Mouse (Mus musculus) c-Kit-negative CD71-positive TER-119-positive erythroid progenitor cells, embryonic 14.5 days (primary cell): ENCODE measurements around the gene Rnf150.

Source experiments
- DNase-seq: peaks from one replicate; pipeline ENCODE4 v3.0.0-alpha.2; 2013; ENCODE audit warnings: low read depth, low spot score

Gene Rnf150

DNA sequence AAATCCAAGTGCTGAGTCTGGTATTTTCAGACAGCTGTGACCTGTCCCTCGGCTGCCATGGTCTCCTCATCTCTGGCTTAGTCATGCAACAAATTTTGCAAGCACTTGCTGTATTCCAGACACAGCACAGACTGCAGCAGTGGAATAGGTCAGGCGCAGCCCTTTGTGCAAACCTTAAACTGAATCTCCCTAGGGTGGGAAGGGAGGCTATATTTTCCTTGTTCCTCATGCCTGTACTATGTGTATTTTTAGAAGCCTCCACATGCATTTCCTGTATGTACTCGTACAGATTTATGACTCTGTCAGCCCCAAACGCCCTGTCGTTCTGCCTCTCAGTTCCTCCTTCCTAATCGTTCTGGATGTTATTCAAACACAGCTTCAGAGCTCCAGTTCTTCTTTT is 76.8 kb downstream of the Rnf150 start:
- DNase-seq, result no peak

DNA sequence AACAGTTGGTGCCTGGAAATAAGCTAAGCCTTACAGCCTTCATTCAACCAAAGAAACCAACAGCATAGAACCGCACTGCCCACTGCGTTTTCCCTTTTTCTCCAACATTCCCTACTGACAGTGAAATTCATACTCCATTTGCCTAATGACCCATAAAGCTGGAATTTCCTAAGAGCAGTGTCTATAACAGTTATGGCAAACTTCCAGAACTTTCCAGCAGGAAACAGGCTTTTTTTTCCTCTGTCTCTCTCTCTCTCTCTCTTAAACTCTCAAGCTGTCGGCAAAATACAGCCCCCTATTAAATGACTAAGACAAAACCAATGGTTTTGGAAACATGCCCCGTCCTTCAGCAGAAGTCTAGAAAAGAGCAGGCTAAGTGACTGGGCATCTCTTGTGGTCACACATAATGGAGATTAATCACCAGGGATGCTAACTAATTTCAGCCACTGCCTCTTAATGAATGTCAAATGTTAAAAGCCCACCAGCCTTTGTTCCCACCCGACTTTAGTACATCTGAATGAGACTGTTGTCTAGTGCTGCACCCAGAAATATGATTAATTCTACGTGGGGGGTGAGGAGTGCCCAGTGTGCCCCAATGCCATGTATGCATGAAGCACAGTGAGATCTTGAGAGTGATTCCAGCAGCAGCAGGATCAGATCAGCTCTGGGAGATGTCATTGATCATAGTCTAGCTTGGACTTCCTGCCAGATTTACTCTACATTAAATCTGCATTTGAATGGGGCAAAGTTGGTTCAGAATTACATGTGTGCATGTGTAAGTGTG is 80.3 kb downstream of the Rnf150 start:
- no peak for DNase-seq

DNA sequence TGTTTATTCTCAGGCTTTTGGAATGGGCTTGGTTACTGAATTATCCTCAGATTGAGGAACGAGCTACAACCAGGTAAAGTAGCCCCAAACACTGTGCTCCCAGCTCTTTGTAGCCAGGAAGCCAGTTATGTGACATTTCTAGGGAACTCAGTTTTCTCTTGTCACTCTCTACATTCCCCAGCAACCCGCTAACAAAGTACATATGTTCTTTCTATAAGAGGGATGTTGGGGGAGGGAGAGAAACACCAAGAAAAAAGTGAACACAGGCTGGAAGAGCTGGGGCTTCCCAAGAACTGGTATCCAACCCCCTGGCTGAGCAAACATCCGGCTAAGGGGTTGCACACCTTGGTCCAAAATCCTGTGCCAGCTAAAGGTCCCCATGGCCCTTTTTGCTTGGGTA is 82.7 kb downstream of the Rnf150 start:
- no peak for DNase-seq

DNA sequence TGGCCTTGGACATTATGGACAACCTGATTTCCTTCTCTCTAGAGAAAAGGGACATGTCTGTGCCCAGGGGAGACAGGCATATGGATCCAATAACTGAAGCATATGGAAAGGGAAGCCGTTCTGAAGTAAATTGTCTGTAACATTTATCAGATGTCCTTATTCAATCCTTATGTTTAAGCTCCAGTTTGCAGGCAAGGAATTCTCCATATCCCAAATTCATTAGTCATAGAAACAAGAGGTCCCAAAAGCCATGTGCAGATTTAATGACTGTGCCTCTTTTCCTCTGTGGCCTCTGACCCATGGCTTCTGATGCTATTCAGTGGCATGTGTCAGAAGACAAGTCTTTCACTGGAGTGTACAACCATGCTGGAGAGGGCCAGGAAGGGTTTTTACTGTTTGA is 83.5 kb downstream of the Rnf150 start:
- DNase-seq, result no peak

DNA sequence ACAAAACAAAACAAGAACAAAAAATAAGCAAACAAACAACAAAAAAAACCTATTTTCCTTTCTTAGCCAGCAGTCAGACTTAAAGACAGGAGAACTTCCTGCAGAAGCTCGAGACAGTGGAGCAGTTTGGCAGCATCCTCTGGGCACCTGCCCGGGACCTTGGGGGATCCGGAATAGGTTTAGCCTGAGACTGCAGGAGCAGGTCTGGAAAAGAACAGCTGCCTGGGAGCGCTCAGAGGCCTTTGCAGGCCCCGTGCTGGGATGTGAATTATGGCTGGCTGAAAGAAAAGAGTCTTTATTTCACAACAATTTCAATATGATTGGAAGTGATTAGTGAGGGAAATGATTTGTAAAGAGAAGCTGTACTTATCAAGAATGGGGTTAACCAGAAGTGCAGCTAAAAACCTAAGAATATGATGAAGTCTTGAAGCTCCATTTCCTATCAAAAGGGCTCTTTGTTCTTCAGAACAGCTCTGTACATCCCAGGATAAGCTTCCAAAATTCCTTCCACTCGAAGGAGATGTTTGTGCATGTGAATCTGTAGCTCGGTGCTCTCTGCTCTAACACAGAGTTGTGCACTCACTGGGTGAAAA is 92.1 kb downstream of the Rnf150 start:
- DNase-seq, result no peak

DNA sequence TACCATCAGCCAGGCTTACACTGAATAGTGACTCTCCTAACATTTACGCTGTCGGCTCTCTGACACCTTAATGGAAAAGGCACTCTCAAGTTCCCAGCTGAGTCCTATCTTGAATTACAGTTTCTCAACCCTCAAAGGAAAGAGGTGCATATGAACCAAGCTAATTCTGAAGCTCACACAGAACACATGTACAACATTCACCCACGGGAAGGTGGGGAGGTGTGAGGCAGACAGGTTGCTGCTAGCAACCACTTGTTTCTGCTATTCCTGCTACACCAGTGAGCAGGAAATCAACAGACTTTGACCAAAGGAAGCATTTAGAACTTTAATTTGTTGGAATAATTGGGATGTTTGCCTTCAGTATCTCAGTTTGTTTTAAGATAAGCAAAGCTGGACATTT is 96.3 kb downstream of the Rnf150 start:
- DNase-seq, result no peak

DNA sequence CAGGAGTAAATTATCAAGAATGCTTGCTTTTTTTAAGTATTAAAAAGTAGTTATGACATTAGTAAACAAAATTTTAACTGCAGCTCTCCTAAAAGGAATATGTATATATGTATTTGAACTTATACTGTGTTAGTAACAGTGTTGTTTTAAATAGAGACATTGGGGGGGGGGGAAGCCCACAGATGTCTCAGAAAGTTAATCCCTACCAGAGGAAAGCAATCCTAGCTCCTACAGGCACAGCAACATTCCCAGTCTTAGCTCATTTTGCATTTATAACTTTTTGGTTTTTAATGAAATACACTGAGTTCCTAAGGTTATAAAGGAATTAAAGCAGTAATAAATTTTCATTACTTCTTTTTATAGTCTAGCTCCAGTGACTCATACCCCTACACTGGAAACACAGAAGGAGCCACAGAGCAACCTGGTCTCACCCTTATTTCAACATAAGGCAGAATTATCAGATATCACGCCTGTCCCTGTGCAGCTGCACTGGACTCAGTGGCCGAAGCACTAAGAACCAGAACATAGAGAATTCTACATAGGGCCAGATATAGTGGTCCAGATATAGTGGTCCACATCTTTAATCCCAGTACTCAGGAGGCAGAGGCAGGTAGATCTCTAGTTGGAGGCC is 96.9 kb downstream of the Rnf150 start:
- DNase-seq, result no peak

DNA sequence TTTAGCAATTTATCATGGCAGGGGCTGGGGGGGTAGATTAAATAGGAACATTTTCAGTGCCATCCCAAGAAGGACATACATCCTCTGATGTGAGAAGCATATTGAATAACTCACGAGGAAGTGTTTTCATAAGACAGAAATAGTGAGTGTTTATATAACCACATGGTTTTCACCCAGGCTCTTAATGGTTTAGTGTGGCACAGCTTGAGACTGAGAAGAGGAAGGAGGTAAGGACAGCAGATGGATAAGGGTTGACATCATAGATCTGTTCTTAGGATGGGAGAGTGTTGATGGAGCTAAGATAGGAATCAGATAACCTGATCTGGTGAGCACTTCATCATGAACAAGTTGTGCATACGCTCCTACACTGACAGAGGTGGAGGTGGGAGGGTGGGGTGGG is 101.4 kb downstream of the Rnf150 start:
- DNase-seq, result no peak

DNA sequence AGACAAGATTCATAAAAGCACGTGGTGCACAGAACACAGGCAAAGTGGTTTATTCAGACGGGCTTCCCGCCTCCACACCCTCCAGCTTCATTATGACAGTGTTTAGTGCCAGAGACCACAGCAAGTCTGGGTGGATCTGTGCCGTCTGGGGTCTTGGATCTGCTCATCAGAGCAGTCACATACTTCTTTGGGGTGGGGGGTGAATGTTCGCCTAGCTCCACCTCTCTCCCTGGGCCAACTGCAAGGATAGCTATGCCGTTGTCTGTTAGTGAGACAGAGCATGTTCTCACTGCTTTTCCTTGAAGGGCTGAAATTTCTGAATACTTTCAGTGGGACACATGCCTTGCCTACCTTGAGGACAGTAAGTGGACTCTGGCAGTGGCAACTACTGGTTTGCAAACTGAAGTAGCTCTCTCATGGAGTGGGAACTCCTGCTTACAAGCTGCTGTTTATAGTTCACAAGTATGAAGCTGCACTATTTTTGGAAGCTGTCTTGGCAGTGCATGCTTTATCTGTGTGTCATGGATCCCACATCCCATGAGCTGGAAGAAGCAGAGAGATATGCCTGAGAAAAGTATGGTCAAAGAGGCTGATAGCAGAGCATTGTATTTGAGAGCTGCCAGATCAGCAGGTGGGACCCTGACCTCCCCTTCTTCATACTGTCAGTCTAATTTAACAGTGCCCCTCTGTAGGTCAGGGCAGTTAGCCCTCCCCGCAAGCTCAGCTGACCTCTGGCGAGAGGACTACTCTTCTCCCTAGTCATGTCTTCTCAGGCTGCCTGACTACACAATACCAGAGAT is 104.9 kb downstream of the Rnf150 start:
- DNase-seq, result no peak

DNA sequence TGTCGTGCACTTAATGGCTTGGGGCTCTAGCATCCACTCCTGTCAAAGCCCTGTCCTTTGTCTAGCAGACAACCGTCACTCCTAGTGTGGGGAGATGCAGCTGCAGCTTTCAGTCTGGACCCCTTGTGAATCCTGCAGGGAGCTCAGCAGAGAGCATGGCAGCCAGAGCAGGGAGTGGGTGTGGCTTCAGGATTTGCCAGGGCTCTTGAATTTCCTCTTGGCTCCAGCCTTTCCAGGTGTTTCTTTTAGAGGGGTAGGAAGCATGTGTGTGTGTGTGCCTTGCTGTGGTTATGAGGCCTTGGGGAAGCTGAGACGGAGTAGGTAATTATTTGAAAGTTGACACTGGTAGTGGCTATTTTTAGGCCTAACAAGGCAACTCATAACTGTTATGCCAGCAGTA is 106.8 kb downstream of the Rnf150 start:
- DNase-seq, result no peak

DNA sequence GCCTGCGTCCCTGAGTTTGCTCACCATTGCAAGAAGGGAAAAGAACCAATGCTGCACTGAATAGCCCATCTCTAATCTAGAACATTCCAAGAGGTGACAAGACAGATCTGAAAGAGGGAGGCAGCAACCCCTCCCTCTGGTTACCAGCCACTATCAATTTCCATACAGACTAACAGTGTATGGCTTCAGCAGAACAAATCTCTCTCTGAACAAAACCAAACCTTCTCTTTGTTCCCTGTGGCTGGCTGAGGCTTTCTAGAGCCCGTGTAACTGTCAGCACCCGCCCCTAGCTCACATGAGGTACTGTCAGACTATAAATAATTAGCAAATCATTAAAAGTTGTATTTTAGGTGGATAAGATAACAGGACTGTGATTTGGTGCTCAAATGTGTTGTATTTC is 109.7 kb downstream of the Rnf150 start:
- DNase-seq, result no peak

DNA sequence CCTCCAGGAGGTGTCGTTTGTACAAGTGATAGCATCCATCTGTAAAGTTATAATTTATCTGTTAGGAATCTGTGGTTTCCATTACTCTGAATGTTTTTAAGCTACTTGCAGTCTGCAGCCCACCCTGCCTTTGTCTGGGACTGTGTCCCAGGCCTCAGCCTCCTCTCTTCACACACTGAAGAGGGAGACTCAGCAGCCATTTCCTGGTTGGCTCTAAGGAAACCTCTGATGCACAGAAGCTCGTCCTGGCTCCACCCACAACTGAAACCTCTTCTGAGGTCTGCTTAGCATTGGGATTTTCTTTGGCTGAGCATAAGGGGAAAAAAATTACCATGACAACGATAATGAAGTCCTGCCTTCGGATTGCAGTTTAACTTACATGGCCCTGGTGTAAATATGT is 110.2 kb downstream of the Rnf150 start:
- no peak for DNase-seq

DNA sequence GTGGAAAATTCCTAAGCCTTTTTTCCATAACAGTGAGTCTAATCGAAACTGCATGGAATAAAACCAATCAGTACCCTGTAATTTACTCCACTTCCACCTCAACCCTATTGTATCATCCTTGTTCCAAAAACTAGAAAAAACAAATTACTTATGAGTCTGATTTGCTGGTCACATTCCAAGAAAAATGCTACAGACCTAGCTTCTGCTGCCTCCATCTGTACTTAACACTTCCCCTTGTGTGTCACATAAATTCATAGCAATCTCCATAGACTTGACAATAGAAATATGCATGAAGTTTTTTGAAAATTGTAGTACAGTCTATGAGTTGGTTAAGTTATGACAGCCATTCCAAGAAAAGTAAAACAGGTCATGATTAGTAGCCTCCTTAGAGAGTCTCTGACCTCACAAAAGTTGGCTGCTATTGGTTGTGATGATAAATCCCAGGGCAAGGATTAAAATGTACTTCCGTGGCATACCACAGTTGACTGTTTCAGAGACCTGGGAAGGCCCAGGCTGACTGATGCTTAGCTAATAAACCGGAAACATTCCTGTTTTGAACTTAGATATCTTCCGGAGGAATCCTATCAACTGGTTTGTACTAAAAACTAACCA is 118.2 kb downstream of the Rnf150 start:
- no peak for DNase-seq

DNA sequence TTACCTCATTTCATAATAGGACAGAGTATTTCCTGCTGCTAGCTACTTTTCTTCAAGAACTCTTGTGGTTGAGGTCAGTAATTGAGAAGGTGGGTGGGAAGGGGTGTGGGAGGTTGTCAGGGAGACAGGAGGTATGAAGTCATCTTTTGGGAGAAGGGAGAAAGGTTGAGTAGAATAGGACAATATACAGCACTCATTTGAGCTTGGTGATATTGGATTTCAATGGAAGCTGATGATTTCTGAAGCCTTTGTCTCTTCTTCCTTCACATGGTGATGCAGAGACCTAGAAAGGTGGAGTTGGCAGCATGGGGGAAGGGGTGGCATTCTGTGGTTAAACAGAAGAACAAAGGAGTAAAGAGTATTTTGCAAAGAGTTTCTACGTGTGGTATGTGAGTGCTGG is 119.7 kb downstream of the Rnf150 start:
- DNase-seq, result no peak

DNA sequence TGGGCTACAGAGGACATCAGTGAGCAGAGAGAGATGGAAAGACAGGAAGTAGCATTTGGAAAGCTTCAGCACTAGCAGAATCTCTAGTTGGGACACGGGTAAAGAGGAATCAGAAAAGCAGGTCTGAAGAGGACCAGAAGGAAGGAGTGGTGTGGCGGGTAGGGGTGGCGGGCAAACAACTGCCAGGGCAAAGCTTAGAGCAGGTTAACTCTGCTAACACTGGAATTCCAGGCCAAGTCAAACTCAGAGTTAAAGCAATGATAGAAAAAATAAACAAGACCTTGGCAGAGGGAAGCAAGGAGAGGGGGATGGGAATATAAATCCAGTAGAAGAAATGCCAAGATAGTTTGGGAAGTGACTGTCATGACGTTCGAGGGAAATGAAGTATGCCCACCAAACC is 120.1 kb downstream of the Rnf150 start:
- no peak for DNase-seq

DNA sequence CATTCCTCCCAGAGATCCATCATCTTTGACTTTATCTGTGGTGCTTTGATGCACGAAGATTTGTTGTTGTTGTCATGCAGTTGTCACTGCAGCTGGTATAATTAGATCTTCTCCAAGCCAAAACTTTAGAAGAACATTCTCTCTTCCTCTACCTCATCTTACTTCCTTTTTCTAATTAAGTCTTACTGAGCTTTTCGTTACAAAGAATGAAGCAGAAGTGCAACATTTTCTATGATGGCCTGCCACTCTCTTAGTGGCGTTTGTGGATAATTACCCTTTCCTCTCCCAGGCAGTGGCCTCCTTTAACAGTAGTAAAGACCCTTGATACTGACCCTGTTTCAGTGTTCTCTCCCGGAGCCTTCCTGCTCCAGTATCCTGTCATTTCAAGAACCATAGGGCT is 128.9 kb downstream of the Rnf150 start:
- no peak for DNase-seq

DNA sequence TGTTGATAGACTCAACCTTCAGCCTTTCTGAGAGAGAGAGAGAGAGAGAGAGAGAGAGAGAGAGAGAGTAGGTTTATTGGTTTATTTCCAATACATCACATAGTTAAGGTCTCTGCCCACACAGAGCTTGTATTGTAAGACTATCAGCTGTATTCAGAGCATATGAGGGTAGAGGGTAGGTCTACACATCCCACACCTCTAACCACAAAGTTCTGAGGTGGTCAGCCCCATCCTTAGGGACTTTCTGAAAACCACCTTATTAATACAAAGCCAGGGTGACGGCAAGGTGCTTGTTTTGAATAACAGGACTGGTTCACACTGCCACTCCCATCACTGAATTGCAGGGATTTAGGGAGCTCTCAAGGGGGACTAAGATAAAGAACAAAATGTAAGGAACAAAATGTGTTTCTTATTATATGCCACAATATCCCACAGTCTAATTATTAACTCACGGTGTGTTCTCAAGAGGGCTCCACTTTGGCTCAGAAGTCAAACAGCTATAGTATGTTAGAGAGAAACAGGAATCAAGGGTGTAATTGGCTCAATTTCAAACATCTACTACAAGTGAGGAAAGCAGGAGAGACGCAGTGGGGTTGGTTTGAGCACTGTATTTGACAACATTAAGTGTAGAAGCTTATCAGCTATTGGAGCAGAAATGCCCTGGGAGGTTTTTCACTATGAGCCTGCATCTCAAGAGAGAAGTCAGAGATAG is 132.7 kb downstream of the Rnf150 start:
- DNase-seq, result no peak

DNA sequence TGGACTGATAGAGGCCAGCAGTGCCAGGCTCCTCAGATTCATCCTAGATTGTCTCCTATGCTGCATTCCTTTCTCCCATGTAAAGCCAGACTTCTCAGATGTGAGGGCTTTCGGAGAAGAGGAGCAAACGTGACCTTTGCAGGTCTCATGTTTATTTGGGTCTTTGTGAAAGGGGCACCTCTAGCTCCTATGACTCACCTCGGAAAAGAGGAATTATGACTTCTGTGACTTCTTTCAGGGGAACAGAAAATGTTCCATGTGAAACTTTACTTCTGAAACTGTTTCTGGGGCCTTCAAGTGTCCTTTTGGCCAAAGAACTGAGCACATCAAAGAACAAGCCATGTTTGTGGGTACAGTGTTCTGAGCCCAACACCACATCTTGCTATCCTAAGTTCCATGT is 133.7 kb downstream of the Rnf150 start:
- DNase-seq, result no peak

DNA sequence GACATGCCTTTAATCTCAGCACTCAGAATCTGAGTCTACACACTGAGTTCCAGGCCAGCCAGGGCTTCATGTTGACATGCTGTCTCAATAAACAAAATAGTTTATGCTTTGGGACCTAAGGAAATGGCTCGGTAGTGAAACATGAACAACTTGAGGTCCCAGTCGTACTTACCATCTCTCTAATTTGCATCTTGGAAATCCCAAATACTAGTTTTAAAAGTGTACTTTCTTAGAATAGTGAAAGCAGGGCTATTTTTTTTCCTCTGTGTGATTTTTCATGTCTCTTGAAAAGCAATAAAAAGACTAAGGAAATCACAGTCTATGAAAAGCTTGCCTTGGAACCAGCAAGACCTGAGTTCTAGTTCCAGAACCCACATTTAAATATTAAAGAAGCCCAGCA is 135.6 kb downstream of the Rnf150 start:
- DNase-seq, result no peak

DNA sequence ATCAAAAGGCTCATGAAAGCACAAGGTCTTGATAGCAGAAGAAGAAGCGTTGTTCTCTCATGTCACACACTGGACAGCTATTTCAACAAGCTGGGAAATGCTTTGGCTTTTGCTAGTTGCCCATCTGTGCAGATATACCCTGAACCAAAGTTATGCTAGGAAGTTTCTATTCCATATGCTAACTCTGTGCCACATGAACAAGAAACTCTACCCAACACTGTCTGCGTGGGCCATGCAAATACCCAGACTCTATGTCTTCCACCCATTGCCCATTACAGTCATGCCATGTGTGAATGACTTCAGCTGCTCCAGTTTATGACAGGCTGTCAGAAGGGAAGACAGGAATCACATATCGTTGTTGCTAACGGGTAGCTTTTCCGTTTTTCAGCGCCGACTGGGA is 140.0 kb downstream of the Rnf150 start:
- no peak for DNase-seq

DNA sequence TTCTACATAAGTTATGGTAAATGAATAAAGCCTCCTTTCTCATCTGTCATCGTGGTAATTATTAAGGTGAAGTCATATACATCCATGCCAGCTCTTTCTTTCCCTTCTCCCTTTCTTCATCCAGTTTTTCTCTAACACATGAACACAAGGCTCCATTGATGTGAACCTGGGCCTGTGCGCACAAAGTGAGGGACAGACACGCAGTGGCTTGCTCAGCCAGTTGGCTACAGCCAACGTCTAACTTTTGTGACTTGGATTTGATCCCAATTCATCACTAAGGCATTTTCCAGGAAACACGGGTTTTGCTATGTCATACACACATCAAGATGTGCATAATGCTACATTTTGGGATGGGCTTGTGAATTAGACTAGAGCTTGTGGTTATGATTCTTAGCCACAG is 146.3 kb downstream of the Rnf150 start:
- DNase-seq, result no peak
